Mouse (Mus musculus): ENCODE measurements around the gene Rbm33.

Rbm33 gene

DNA sequence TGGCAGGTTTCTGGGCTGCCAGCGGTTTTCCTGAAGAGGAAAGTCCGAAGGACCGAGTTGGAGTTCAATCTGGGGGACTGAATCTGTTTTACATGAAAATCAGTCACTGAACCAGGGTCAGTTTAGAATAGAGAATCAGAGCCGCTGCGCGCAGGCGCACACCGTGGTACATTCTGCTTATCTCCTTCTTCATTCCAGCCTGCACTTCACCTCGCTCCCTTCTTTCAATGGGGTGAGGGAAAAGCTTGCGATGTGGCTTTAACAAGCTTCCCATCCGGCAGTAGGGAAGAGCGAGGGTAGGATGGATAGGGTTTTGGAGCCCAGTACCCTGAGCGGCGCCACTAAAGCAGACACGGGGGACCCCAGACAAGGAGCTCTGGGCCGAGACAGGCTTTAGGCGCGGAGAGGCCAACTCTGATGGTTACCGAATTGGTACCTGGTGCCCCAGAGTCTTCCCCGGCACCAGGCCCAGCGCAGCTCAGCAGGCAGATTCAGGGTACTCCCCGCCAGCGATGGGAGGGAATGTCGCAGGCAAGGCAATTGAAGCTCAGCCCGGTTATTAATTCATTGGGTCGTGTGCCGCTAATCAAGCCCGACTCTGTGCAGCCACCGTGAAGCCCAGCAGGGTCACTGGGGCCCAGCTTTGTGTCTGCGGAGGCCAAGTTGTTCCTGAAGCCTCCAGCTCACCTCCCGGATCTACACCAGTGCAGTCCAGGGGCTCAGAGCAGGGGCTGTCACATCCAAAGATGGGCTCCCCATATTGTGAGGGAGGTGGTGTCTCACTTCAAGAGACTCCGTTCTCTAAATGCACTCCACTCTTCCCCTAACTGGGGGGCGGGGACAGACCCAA is 146.0 kb downstream of the Rbm33 start:
- DNase-seq (ENCODE audit: low spot score in 2 of 2) = no peak

DNA sequence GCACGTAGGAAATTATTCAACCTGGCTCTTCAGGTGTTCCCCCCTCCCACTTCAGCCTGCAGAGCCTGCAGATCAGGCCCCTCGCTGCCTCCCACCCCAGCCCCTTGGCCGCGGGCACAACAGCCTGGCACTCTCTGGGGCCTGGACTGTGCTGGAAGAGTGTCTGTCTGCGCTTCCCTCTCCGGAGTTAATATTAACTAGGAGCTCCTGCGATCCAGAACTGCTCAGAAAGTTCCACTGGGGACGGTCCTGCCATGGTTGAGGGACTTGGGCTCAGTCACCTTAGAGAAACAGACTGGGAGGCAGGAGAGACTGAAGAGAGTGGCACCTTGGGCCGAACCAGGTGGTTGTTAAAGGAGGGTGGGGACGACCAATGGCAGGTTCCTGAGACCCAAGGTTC is 146.7 kb downstream of the Rbm33 start:
- no peak for DNase-seq (ENCODE audit: low spot score in 2 of 2)

DNA sequence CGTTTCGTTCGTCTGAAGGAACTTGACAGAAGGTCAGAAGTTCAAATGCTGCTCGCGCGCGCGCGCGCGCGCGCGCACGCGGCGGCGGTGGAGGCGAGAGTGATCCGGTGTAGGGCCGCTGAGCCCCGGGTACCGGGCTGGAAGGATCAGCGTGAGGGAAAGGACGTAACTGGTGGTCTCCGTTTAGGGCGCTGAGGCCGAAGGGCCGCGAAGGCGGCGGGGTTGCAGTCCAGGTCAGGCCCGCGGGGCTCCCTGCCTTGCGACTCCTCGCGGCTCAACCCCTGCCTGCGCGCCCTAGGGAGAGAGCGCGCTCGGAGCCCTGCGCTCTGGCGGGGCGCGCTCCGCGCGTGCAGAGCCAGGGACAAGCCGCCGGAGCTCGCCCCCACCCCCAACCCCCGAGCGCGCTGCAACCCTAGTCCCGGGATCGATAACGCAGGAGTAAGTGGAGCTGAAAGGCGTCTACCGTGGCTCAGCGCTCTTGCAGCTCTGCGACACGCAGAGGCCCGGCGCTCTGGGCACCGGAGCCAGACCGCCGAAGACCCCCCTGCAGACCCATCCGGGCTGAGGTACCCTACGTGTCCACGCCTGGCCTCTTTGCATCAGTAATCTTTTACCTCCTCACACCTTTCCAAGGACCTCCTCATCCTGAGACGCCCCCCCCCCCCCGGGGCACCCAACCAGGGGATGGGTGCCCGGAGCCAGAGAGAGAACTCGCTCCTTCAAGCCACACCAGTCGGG is 147.6 kb downstream of the Rbm33 start:
- no peak for DNase-seq (ENCODE audit: low spot score in 2 of 2)

DNA sequence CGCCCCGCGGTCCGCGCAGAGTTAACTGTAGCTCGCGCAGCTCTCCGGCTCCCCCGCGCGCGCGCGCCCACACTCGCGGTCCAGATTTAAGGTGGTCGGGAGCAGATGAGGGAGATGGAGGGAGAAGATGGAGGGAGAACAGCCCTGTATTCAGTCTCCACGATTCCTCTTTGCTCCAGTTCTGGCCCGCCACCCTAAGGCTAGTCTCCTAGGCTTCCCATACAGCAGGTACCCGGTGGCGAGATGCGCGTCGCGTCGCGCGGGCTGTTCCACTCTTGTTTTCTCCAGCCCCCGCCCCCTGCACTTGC is 148.1 kb downstream of the Rbm33 start:
- DNase-seq (ENCODE audit: low spot score in 2 of 2) = no peak

DNA sequence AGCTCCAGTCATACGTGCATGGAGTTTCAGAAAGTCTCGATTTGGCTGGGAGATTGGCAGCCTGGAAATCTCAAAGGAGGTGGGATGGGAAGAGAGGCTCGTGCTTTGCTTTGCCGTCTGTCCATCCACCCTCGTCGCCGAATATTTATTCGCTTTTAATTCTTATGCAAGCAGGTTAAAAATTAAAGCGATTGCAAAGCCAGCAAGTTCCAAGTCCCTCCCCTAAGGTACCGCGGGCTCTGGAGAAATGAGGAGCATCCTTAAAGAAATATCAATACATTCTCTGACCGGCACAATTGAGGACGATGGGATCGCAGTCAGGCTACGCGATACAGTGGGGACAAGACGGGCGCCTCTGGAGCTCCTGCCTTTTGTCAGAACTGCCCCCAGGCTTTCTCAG is 148.6 kb downstream of the Rbm33 start:
- no peak for DNase-seq (ENCODE audit: low spot score in 2 of 2)

DNA sequence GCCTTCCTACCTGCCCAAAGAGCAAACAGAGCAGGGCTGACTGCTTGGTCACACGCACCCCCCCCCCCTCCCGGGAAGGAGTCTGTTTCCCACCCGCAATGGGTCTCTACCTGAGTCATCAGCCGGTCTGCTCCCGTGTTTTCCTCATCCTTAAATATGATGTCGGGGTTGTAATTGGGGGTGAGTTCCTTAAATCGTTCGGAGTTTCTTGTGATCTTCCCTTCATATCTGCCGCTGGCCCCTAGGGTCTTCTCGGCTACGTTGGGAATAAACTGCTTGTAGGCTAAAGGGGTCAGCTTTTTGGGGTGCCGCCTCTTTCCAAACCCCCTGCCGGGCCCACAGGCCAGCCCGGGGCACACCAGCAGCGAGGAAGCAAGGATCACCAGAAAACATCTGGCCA is 149.4 kb downstream of the Rbm33 start:
- no peak for DNase-seq (ENCODE audit: low spot score in 2 of 2)

DNA sequence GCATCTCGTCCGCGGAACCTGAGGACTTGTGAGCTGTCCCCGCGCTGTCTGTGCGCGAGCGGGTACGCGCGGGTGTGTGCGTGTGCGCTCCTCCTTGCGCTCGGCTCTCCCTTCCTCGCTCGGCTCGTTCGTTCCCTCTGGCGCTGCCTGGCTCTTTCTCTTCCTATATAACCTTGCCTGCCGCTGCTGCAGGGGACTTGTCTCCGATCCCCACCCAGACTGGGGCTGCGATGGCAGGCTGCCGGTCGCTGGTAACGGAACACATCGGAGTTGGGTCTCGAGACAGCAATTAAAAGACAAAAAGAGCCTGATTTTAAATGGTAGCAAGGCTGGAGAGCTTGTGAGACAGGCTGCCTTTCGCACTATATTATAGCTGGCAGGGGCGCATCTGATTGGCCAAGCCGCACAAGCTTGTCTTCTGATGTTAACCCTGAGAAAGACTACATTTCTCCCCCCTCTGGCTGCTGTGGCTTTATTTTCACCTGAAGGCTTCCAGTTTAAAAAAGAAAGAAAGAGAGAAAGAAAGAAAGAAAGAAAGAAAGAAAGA is 149.9 kb downstream of the Rbm33 start, which contains the start of gene Shh:
TSS of gene Shh (minus strand) at position 497 of the 547 bp plus-strand sequence.
- DNase-seq (ENCODE audit: low spot score in 2 of 2) = no peak

Data from spleen, postnatal 4 days (tissue).